Mouse (Mus musculus): ENCODE results near the gene Btbd35f16.
"Not testable (repeated sequence)": the region's sequence is repeated elsewhere in the genome, so short reads cannot be mapped to it uniquely, and the experiment has no call there.

The Btbd35f16 gene

GRCm38 (mm10) chrX:3956902-3957301 is at the start of gene Btbd35f16:
TSS of gene Btbd35f16 (minus strand) at chrX:3957002.
- not testable (repeated sequence) for DNase-seq

Data from thymus, postnatal 25 days (tissue).